Mouse (Mus musculus) naive thymus-derived CD4-positive, alpha-beta T cell, adult 2 months (primary cell): ENCODE results near the gene Mark1.

ENCODE experiments used
- DNase-seq: peaks from one replicate; pipeline ENCODE4 v3.0.0-alpha.2; 2011; ENCODE audit warnings: low read depth

Mark1 gene

GRCm38 (mm10) chr1:184999071-184999750, at the start of gene Mark1:
Gene Mark1 (minus strand): TSS chr1:184999570.
- DNase-seq, result no peak

DNA sequence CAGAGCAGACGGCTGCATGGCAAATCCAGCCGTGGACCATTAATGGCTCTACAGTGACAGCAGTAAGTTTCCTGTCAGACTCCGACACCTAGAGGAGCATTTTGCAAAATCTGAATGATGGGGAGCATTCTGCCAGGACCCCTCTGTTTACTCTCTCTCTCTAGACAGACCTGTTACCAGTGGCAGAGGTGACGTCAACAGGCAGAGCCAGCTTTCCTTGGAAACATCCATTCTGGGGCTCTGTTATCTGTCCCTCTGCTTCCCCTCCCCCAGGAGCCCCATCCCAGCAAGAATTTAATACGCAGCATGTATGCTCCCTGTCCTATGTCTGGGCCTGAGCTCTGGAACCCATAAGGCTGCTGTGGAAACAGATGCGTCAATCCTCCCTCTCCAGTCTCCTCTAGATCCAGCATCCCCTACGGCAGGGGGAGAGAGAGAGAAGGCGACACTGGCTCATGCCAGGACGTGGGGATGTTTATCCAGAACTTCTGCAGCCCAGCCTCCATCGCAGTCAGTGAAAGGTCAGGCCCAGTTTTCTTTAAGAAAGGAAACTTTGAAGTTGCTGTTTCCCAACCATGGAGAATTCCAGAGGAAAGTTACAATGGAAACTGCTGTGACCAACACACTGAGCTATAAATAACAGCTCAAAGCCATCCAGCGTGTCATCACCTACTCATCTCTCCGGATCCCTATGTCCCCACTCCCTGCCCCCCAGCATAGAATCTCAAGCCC, 48.3 kb upstream of the Mark1 start:
- DNase-seq, result no peak

DNA sequence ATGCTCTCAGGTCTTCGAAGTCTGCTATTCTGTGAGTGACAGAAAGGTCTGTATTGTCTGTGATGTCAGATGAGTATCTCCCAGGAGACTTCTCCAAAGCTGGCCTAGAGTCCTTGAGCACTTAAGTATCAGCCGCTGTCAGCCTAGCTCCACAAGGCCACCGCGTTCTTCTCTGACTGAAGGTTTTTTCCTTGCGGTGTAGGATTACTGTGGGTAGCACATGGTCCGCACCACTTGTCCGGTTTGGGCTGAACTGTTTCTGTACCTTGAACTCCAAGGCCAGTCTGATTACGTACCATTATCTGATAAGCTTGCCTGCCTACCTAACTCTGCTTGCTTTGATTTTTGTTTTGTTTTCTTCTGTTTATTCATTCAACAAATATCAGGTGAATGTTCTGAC, 47.1 kb upstream of the Mark1 start:
- no peak for DNase-seq

GRCm38 (mm10) chr1:185038183-185038686, 38.9 kb upstream of the Mark1 start:
- no peak for DNase-seq

GRCm38 (mm10) chr1:185030565-185030964, 31.2 kb upstream of the Mark1 start:
- DNase-seq, result no peak

GRCm38 (mm10) chr1:185020429-185021168, 21.2 kb upstream of the Mark1 start:
- no peak for DNase-seq

- no peak for DNase-seq
Measured at GRCm38 (mm10) chr1:185012566-185012965, 13.2 kb upstream of the Mark1 start.

DNA sequence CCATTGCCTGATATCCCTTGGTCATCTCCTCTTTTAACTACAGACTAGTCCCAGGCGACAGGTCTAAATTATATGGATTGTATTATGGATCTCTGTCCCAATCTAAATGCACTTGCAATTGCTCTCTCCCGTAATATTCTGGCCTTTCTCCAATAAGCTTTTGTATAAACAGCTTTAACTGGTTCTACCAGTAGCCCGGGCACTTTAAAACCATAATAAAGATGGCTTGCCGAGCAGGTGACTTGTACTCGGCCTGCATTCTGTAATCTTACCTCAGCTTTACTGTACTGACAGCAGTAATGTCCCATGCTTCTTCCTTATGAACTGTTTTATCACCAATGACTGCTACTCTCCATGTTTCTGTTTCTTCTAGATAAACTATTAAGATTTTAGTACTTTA, 7.7 kb upstream of the Mark1 start:
- no peak for DNase-seq

GRCm38 (mm10) chr1:184999780-185000599, 620 bp upstream of the Mark1 start:
- DNase-seq, result no peak

GRCm38 (mm10) chr1:184998631-184999030, 739 bp downstream of the Mark1 start:
- no peak for DNase-seq

DNA sequence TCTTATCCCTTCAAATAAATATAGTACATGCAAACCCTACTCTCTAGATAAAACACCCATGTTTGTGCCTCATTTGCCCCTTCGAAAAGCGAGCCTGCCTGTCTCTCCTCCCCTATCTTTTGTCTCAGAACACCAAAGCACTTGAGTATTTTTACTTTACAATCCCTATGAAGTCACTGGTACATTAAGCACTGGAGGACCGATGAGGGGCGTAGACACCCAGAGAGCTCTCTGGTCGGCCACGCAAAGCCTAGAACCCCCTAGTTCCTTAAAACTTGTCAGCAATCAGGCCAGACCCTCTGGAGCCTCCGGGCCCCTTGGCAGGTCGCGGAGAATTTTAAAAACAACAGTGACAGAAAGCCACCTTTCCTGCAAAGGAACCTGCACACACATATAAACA, 1.2 kb downstream of the Mark1 start:
- no peak for DNase-seq

DNA sequence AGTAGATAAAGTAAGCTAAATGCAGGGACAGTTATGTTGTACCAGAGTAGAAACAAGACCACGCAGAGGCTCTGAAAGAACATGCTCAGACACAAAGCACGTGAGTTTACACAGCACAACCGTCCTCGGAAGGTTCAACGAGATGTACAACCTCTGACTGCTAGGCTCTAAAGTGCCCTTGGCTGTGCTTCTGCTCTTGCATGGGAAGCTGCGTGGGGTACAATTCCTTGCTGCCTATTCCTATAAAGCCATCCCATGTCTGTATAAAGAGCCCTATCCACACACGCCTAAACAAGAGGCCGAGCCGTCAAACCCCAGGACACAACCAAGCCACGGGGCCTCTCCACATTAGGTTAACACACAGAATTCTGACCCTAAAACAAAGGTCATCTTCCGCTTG, 1.9 kb downstream of the Mark1 start:
- DNase-seq, result no peak

GRCm38 (mm10) chr1:184995335-184995734, 4.0 kb downstream of the Mark1 start:
- DNase-seq, result no peak

- DNase-seq, result no peak
Measured at GRCm38 (mm10) chr1:184991191-184991590, 8.2 kb downstream of the Mark1 start.

DNA sequence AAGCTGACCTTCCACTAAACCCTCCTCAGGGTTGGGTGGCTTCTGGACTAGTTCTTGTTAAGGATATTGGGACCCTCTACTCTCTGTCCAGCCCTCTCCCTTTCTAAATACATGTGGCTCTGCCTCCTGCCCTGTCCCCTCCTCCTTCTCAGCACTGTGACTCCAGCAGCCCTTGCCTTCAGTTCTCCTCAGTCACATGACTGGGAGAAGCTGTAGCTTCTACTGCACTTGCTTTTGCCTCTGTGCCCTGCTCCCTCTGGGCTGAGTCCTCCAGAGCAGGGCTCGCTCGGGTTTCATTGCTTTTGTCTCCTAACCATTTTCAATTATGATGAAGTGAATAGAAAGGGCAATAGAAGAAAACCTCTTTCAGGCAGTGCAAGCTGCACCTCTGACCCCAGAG, 12.6 kb downstream of the Mark1 start:
- DNase-seq, result no peak

- no peak for DNase-seq
Measured at GRCm38 (mm10) chr1:184984723-184985122, 14.6 kb downstream of the Mark1 start.

DNA sequence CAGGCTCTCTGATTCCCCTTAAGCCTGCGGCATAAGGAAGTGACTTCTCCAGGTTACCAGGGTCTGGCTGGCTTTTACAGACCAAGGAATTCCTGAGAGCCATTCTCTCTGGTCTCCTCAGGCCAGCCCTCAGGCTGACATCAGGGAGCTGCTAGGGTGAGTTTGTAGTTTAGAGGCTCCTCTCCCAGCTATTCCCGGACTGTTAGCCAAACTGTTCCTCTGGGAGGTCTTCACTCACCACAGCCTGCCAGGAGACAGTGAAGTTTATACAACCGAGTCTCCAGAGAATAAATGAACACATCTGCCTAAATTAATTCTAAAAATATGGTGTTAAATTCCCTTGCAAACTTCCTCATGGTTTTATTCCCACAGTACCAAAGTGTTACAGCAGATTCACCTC, 15.6 kb downstream of the Mark1 start:
- no peak for DNase-seq

- no peak for DNase-seq
Measured at GRCm38 (mm10) chr1:184972214-184972776, 27.1 kb downstream of the Mark1 start.

- DNase-seq, result no peak
Measured at GRCm38 (mm10) chr1:184969374-184969773, 30.0 kb downstream of the Mark1 start.

GRCm38 (mm10) chr1:184965682-184966360, 33.5 kb downstream of the Mark1 start:
- DNase-seq, result no peak

GRCm38 (mm10) chr1:184963121-184963693, 36.2 kb downstream of the Mark1 start:
- DNase-seq, result no peak
